Mouse (Mus musculus): Measurements from ENCODE around the gene Gm20604. TPM values are rescaled to one million over a fixed set of nuclear protein-coding genes. Genes with fewer than 3 reads are reported as not detected.
A peak's percentile ranks its signal among the peaks of the same experiment; 100 is the strongest.

Gene Gm20604
- total RNA-seq, 4 experiments from 2014 or later: 2.7 to 2.9 (median 2.9) TPM

DNA sequence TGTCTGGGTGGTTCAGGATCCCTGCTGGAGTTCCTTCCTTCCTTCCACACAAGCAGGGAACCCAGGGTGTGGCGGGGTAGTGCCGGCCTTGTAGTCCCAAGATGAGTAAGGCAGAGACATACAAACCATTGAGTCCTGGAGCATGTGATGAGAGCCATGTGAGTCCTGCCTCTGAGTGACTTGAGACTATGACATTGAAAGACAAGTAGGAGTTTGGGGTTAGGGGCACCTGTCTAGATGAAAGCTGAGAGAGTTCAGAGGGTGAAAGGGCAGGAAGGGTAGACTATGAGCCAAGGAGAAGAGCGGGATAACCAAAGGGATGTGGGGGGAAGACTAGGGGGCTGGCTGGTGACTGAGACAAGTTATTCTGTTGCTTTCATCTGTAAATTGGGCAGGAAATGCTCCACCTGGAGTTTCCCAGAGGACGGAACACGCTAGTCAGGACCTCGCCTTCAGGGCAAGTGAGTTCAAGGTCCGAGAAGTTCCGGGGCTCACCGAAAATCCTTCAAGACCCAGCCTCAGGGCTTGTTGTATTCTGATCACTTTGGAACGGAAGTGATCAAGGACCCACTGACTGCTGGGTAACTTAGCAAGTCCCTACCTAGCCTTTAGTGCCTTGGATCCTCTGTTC, 51.5 kb downstream of the Gm20604 start:
- DNase-seq (ENCODE audit: low spot score in 2 of 2): no peak

DNA sequence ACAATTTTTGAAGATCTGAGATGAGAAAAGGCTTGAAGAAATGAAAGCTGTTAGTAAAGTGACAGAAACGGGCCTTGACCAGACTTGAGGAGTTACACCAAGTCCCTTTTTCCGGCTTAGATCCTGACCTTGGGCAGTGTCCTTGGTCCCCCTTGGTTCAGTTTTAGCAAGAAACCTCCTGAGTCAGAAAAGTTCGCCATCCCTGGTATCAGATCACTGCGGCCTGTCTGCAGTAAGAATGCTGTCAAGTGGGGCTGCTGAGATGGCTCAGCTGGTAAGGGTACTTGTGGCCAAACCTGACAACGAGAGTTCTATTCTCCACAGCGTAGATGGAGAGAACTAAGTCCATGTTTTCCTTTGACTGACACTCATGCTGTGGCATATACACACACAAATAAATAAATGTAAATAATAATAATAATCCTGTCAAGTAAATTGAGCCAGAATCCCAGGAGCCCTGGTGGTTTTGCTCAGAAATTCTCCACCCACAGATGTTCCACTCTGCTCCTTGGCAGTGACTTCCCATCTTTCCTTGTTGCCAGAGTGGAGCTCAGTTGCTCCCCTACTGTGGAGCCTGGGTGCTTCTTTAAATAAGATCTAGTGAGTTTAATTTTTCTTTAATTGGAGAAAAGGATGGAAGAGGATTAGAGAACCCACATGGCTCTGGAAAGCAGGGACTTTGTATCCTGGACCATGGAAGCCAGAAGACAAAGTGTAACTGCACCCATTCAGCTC, 52.4 kb downstream of the Gm20604 start:
- no peak for DNase-seq (ENCODE audit: low spot score in 2 of 2)

DNA sequence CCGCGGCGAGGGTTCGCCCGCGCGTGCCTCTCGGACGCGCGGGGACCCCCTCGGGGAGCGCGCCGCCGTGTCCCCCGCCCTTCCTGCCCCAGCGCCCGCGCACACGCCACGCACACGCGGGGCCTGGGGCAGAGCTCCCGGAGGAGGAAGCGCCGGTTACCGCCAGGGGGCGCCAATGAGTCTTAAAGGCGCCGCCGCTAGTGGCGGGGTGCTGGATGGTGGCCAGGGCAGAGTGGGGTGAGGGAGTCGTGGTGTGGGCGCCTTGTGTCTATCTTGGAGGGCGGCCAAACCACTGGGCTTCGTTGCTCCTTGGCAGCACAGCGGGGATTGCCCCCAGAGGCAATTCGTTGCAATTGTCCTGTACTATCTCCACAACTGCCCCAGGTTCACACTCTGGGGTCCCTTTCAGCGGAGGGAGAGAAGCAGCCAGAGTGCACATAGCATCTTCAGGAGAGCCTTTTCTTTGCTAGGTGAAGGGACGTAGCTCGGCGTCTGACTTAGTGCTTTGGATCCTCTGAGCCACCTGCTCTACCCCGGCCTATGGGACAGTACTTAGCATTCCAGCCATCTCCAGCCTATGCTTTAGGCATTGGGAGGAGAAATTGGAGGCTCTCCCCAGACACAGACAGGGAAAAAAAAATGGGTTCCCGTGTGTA, 53.1 kb downstream of the Gm20604 start:
- DNase-seq (ENCODE audit: low spot score in 2 of 2): peak; percentile 72 to 78

- DNase-seq (ENCODE audit: low spot score in 2 of 2): no peak
Observed at GRCm38 (mm10) chr12:102704457-102705198, 53.8 kb downstream of the Gm20604 start, which contains the start of gene Itpk1. TSS of gene Itpk1 (minus strand) at chr12:102704930.

DNA sequence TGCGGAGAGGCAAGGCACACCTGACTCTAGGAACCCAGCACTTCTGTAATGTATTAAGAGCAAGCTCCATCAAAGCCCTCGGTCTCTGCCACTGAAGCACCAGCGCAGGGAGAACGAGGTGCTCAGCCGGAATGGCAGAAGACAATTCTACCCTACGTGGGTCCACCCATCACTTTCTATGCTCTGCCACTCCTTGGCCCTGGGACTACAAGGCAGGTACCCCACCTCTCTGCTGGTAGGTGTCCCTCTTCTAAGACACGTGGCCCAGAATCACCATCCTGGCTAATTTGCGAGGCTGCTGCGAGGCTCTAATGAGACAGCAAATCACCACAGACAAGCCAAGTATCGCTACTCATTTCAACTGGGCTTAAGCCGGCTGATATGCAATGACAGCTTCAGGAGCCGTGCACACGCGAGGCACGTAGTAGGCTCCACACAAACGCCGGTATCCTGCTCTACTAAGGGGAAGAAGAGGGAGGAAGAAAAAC, 54.5 kb downstream of the Gm20604 start:
- no peak for DNase-seq (ENCODE audit: low spot score in 2 of 2)

- DNase-seq (ENCODE audit: low spot score in 2 of 2): no peak
Observed at GRCm38 (mm10) chr12:102703441-102703840, 55.0 kb downstream of the Gm20604 start.

DNA sequence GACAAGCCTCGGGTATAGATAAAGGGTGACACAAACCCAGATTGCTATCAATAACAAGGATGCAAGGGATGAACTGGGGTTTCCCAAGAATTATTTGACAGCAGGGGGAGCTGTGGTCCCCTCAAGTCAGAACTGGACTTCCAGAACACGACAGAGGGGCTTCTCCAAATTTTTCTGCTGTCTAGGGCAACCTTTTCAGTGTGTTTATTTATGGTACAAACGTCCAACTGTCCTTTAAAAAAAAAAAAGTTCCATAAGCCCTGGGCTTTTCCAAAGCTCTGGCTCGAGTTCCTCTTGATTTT, 55.4 kb downstream of the Gm20604 start:
- no peak for DNase-seq (ENCODE audit: low spot score in 2 of 2)

DNA sequence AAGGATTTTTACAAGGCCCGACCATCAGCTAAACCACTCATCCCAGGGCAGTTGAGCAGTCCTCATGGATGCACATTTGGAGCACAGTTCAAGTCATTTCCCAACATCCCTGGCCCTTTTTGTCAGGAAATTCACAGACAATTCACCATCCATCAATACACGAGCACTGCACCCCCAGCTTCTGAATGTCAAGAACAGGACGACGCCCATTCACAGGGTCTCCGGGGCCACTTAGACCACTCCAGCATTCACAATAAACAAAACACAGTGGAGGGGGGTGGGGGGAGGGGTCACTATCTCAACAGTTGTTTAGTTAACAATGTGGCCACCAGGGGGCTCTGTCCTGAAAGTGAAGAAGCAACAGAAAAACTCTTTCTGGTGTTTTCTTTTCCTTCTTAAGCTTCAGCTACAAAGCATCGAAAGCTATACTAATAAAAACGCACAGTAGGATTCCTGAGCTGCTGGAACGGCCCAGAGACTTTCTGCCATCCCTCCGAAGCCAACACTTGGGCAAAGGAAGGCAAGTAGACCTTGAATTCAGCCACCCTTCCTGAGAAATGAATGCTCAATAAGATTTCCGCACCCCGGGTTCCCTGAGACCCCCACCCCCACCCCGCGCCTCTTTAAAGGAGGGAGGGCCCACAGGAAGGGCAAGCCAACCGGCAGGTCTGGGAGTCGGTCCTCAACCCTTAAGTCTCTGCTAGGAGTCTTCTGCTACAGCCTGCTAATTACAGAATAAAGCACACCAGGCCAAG, 55.9 kb downstream of the Gm20604 start:
- DNase-seq (ENCODE audit: low spot score in 2 of 2): peak; percentile 57 to 61

DNA sequence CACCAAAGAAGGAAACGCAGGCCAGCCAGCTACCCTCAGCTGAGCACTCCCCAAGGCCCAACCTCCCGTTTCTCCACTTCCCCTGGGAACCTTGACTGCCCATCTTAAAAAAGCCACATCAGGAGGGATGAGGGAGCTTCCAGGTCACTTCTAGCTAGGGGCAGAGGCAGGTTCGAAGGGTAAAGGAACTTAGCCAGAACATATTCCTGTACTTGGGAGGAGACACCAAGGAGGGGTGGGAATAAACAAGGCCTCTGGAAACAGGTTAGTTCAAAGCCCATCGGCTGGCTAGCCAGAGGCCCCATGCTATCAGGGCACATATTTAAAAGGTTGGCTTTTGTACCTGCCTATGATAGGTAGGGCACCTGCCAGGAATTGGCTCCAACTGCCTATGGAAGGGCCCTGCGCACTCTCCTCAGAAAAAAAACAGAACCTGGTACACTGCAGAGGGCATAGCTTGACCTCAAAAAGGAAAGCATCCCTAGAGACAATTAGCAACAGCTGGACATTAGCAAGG, 56.7 kb downstream of the Gm20604 start:
- no peak for DNase-seq (ENCODE audit: low spot score in 2 of 2)

GRCm38 (mm10) chr12:102700453-102700852, 58.0 kb downstream of the Gm20604 start:
- DNase-seq (ENCODE audit: low spot score in 2 of 2): no peak

DNA sequence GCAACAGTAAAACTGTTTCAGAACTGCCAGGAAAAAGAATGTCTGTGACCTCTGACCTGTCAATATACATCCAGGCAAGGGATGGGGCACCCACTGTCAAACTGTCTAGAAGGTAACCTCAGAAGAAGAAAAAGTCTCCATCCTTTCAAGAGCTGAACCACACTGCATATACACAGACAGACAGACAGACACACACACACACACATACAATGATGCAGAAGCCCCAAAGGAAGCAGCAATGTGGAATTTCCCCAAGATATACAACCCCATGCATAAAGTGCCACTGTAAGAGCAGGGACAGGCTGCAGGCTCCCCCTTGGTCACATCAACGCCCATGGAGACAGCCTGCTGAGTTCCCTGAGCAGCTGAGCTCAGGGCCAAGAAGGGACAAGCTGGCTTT, 59.3 kb downstream of the Gm20604 start:
- DNase-seq (ENCODE audit: low spot score in 2 of 2): no peak

DNA sequence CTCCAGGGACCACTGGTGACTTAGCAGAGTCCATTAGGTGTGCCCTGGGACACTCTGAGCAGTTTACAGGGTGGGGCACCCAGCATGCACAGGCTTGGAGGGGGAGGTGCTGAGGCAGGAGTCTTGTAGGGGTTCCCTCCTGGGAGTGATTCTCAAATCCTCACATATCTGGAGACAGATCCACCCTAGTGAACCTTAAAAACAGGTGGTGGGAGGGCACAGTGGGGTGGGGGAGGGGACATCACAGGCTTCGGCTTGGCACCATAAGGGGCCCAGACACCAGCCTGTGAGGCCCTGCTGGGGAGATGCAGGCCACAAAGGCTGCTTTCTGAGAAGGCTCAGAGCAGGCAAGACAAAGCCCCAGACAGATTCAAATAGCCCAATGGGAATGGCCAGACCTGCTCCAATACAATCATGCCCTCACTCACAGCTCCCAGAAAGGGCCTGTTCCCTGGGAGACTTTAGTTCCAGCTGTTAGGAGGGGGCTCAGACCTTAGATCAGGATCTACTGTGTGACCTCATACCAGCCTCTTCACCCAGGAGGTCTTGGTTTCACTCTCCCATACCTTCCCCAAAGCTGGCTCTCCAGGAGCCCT, 60.3 kb downstream of the Gm20604 start:
- no peak for DNase-seq (ENCODE audit: low spot score in 2 of 2)

- no peak for DNase-seq (ENCODE audit: low spot score in 2 of 2)
Observed at GRCm38 (mm10) chr12:102697381-102697780, 61.1 kb downstream of the Gm20604 start.

DNA sequence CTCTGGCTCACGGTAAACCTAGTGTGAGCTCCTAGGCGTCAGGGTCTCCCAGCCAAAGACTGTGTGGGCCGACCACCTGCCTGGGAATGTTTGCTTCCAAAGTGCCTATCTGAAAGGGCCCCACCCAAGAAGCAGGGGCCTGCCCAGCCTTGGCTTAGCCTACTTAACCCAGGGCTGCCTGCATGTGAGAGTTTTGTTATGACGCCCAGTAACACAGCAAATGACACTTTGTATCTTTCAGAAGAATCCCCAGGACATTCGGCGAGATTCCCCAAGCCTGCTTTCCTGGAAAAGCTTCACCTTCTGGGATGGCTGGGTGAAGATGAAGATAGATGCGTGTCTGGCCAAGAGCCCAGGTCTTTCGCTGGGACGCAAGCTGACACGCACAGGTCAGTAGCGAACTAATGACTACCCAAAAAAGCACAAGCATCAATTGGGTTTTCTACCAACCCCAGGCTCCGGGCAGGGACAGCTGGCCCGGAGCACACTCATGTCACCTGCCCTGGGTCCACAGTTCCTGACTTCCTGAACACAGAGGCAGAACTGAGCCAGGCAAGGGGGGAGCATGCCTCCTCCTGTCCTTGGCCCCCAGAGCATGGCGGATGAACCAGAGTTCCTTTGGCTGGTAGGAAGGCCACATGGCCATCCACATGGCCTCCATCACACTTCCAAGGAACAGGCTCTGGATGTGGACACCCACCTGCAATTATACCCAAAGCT, 61.7 kb downstream of the Gm20604 start:
- no peak for DNase-seq (ENCODE audit: low spot score in 2 of 2)

DNA sequence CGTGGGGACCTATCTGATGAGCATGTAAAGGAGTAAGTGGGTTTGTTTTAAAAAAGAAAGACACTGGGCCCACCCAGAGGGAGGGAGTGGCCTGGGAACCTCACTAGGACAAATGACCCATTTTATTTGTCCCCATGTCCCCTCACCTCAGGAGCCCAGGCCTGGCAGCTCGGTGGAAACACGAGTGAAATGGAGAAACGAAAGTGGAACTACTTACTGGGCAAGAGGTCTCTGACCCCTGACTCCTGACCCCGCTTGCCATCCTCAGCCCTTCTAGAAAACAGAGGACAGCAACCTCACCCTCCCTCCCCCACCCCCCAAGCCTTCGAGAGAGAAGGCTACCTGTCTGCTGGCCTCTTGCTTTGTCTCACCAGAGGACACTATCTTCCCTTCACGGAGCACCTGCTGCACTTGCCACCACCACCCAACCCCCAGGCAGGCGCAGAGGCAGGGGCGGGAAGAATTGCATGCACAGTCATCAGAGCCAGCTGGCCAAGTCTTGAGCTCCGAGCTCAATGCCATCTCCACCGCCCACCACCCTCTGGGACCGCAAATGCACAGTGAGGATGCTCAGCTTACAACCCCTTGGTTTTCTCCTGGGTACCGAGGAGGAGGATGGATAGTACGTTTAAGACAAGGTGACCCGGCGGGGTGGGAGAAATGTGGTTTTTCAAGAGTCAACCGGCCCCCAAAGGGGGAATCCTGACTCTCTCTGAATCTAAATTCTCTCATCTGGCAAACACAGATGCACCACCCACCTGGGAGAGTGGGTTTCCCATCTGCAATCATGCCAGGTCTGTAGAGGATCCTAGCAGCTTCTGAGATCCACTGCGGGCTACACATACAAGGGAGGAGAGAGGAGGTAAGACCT, 62.9 kb downstream of the Gm20604 start:
- DNase-seq (ENCODE audit: low spot score in 2 of 2): no peak

GRCm38 (mm10) chr12:102691761-102692160, 66.7 kb downstream of the Gm20604 start:
- DNase-seq (ENCODE audit: low spot score in 2 of 2): no peak

All from gastrocnemius, adult 8-10 months (tissue).